13 mouse cellular contexts compared by ENCODE assay signal in genomic region chr7:51614404-51614803, GRCm38 (mm10). TPM values are rescaled to one million over a fixed set of nuclear protein-coding genes. Genes with fewer than 3 reads are reported as not detected.
DNase-seq lines count a peak whose midpoint lies in the region; ATAC-seq and TF ChIP-seq lines count a peak whose summit lies in the region.
"Had no signal": no experiment of that assay in that cellular context is flagged by ENCODE, and none has a peak within 500 bp of the region (broad histone marks: within the 10 kb centered on the region; RNA-seq: fewer than 3 reads in every experiment).

No protein-coding gene starts in this region.

- no peaks in the 10 kb centered on the region for H3K27me3 ChIP-seq in forebrain, postnatal 0 days (ENCODE audit: insufficient read depth, low read length)
- no peaks in the 10 kb centered on the region for H3K27me3 ChIP-seq in forebrain, embryonic 11.5 days (ENCODE audit: control insufficient read depth, insufficient read depth, low read length)
- H3K27me3 ChIP-seq in lung, embryonic 14.5 days (ENCODE audit: insufficient read depth, low read length) = no peaks in the 10 kb centered on the region
- H3K27me3 ChIP-seq: limb, embryonic 15.5 days had no signal

- H3K4me3 ChIP-seq in forebrain, postnatal 0 days (ENCODE audit: low read depth, low read length) = no peak overlapping the region
- H3K4me3 ChIP-seq in forebrain, embryonic 11.5 days (ENCODE audit: low read depth, low read length) = no peak overlapping the region
- H3K4me3 ChIP-seq in lung, embryonic 14.5 days (ENCODE audit: low read depth, low read length) = no peak overlapping the region
- H3K4me3 ChIP-seq: forebrain, embryonic 10.5 days; kidney, embryonic 15.5 days; limb, embryonic 15.5 days had no signal

- no peak overlapping the region for H3K27ac ChIP-seq in forebrain, postnatal 0 days (ENCODE audit: low read depth, low read length)
- no peak overlapping the region for H3K27ac ChIP-seq in forebrain, embryonic 11.5 days (ENCODE audit: low read depth, low read length)
- H3K27ac ChIP-seq in lung, embryonic 14.5 days (ENCODE audit: low read depth) = no peak overlapping the region
- H3K27ac ChIP-seq: forebrain, embryonic 10.5 days; kidney, embryonic 15.5 days; limb, embryonic 15.5 days had no signal

- WGBS in forebrain, postnatal 0 days = 42% methylated on average over 5 of the region's 5 CpGs
- WGBS in forebrain, embryonic 11.5 days = 41% methylated on average over 5 of the region's 5 CpGs
- 35% methylated on average over 5 of the region's 5 CpGs for WGBS in lung, embryonic 14.5 days

- ATAC-seq in forebrain, postnatal 0 days = no peak
- ATAC-seq in forebrain, embryonic 11.5 days (replicated peaks; ENCODE audit: low FRiP score) = no peak
- no peak for ATAC-seq in lung, embryonic 14.5 days (ENCODE audit: insufficient read depth)
- ATAC-seq in inflammation-experienced regulatory T-cells, adult 6 months = peak; percentile 52

- H3K9ac ChIP-seq in forebrain, postnatal 0 days = no peak overlapping the region
- no peak overlapping the region for H3K9ac ChIP-seq in forebrain, embryonic 11.5 days (ENCODE audit: low read length)
- H3K9ac ChIP-seq in lung, embryonic 14.5 days = no peak overlapping the region
- H3K9ac ChIP-seq: kidney, embryonic 15.5 days; limb, embryonic 15.5 days had no signal

- H3K4me2 ChIP-seq in forebrain, postnatal 0 days (ENCODE audit: low read depth) = no peak overlapping the region
- H3K4me2 ChIP-seq in forebrain, embryonic 11.5 days (ENCODE audit: low read depth, low read length, severe bottlenecking) = no peak overlapping the region
- no peak overlapping the region for H3K4me2 ChIP-seq in lung, embryonic 14.5 days
- H3K4me2 ChIP-seq: kidney, embryonic 15.5 days; limb, embryonic 15.5 days had no signal

- peak; percentile 75 for TF ChIP-seq CTCF in forebrain, postnatal 0 days (IDR thresholded peaks at IDR 0.05; ENCODE audit: low read depth)
- peak; percentile 56 for TF ChIP-seq CTCF in lung, embryonic 14.5 days (IDR thresholded peaks at IDR 0.05; ENCODE audit: low read depth)

- H3K9me3 ChIP-seq in forebrain, postnatal 0 days (ENCODE audit: low read length) = no peaks in the 10 kb centered on the region
- H3K9me3 ChIP-seq in forebrain, embryonic 11.5 days (ENCODE audit: control insufficient read depth, low read length) = no peaks in the 10 kb centered on the region
- H3K9me3 ChIP-seq in lung, embryonic 14.5 days (ENCODE audit: low read depth, low read length) = no peaks in the 10 kb centered on the region
- H3K9me3 ChIP-seq: forebrain, embryonic 10.5 days; kidney, embryonic 15.5 days; limb, embryonic 15.5 days had no signal

- no peaks in the 10 kb centered on the region for H3K4me1 ChIP-seq in forebrain, postnatal 0 days (ENCODE audit: insufficient read depth)
- H3K4me1 ChIP-seq in forebrain, embryonic 11.5 days (replicated peaks; ENCODE audit: control insufficient read depth, insufficient read depth, low read length) = no peaks in the 10 kb centered on the region
- no peaks in the 10 kb centered on the region for H3K4me1 ChIP-seq in lung, embryonic 14.5 days (ENCODE audit: insufficient read depth)
- H3K4me1 ChIP-seq: forebrain, embryonic 10.5 days; kidney, embryonic 15.5 days; limb, embryonic 15.5 days had no signal

- peak; percentile 58 for DNase-seq in forebrain, postnatal 0 days
- DNase-seq in forebrain, embryonic 11.5 days (ENCODE audit: low spot score) = no peak
- peak; percentile 61 for DNase-seq in lung, embryonic 14.5 days
- DNase-seq in lung, postnatal 4 days = no peak
- peak; percentile 24 for DNase-seq in Muller cell, postnatal 12 days (ENCODE audit: inconsistent ontology term)
- DNase-seq in layer of hippocampus, adult 18-20 months (ENCODE audit: low spot score in 2 of 2) = no peak
- no peak for DNase-seq in ovary, postnatal 10 days (ENCODE audit: low spot score)
- DNase-seq: cerebellum, adult 2 months; thymus, adult 2 months had no signal

- H3K36me3 ChIP-seq in forebrain, postnatal 0 days (ENCODE audit: insufficient read depth) = no peaks in the 10 kb centered on the region
- H3K36me3 ChIP-seq in forebrain, embryonic 11.5 days (ENCODE audit: control insufficient read depth, insufficient read depth, low read length) = no peaks in the 10 kb centered on the region
- H3K36me3 ChIP-seq in lung, embryonic 14.5 days (ENCODE audit: insufficient read depth) = no peaks in the 10 kb centered on the region
- H3K36me3 ChIP-seq: forebrain, embryonic 10.5 days; kidney, embryonic 15.5 days; limb, embryonic 15.5 days had no signal

RNA-seq across cellular contexts. Expression of gene Slc17a6, which starts 7.4 kb away (rescaled TPM):
- 66.2 and 92.0 TPM in 2 replicates for total RNA-seq in forebrain, postnatal 0 days (2014; rRNA removed)
- 27.8 and 54.8 TPM in 2 replicates for polyA plus RNA-seq in forebrain, postnatal 0 days (2015; fragmentation: Nextera tagmentation; extraction: Ambion mirVana)
- 23.1 and 24.4 TPM in 2 replicates for polyA plus RNA-seq in forebrain, embryonic 11.5 days (2014; fragmentation: Nextera tagmentation; extraction: Ambion mirVana)
- not detected in 2 replicates for polyA plus RNA-seq in lung, embryonic 14.5 days (2014; fragmentation: Nextera tagmentation; extraction: Ambion mirVana)
- not detected for polyA plus RNA-seq in inflammation-experienced regulatory T-cells, adult 6 months (2017; shearing (Covaris generic))
- 10 to 100 TPM; 13.9 to 15.2 TPM for total RNA-seq in layer of hippocampus, adult 18-20 months (2021)
- polyA plus RNA-seq: kidney, embryonic 15.5 days had no signal

Comparison
In these comparisons a context has a peak if more than half of its experiments do, and no peak if none do; other contexts are left out.
1. DNase-seq: peak in forebrain, postnatal 0 days (single experiment), lung, embryonic 14.5 days (single experiment) and Muller cell, postnatal 12 days (single experiment); none in forebrain, embryonic 11.5 days (single experiment), lung, postnatal 4 days (0 of 2), layer of hippocampus, adult 18-20 months (0 of 2) and ovary, postnatal 10 days (single experiment).
2. RNA of gene Slc17a6, which starts 7.4 kb away (polyA plus RNA-seq): 27.8 to 54.8 TPM in forebrain, postnatal 0 days and 23.1 to 24.4 TPM in forebrain, embryonic 11.5 days; not detected in inflammation-experienced regulatory T-cells, adult 6 months and not detected in lung, embryonic 14.5 days; every median in the first group is over 10 times any median in the second.